Mouse (Mus musculus): Measurements from ENCODE around the gene Olfr157. TPM values are rescaled to one million over a fixed set of nuclear protein-coding genes. Genes with fewer than 3 reads are reported as not detected.

Gene Olfr157
- not detected in 2 replicates for polyA plus RNA-seq (2015; fragmentation: Nextera tagmentation; extraction: Ambion mirVana)

- Histone ChIP-seq H3K9me3 (ENCODE audit: control insufficient read depth, low read length) (no peaks in the 10 kb centered on the region), H3K36me3 (ENCODE audit: control insufficient read depth, insufficient read depth) (no peaks in the 10 kb centered on the region), H3K4me2 (ENCODE audit: low read length) (no peak within 1 kb of the TSS), H3K4me3 (replicated peaks; ENCODE audit: low read length) (no peak within 1 kb of the TSS), H3K27ac (ENCODE audit: low read length) (no peak within 1 kb of the TSS), H3K9ac (replicated peaks; ENCODE audit: low read depth, low read length) (no peak within 1 kb of the TSS), H3K27me3 (replicated peaks; ENCODE audit: control insufficient read depth, insufficient read depth, low read length) (no peaks in the 10 kb centered on the region), H3K4me1 (replicated peaks; ENCODE audit: control insufficient read depth, insufficient read depth, low read length) (no peaks in the 10 kb centered on the region)
- WGBS = 73% methylated on average over 1 of the region's 1 CpGs
- ATAC-seq = no peak
These were observed at the start of gene Olfr157 for GRCm38 (mm10) chr4:43840101-43840500. Gene Olfr157 (minus strand): TSS chr4:43840201.

GRCm38 (mm10) chr4:43884196-43884595, 44.2 kb upstream of the Olfr157 start:
- Histone ChIP-seq H3K9me3 (ENCODE audit: control insufficient read depth, low read length) (no peaks in the 10 kb centered on the region), H3K9ac (replicated peaks; ENCODE audit: low read depth, low read length) (no peak overlapping the region), H3K27me3 (replicated peaks; ENCODE audit: control insufficient read depth, insufficient read depth, low read length) (no peaks in the 10 kb centered on the region), H3K36me3 (ENCODE audit: control insufficient read depth, insufficient read depth) (no peaks in the 10 kb centered on the region), H3K27ac (ENCODE audit: low read length) (no peak overlapping the region), H3K4me1 (replicated peaks; ENCODE audit: control insufficient read depth, insufficient read depth, low read length) (peaks cover 15% of the 10 kb centered on the region), H3K4me3 (replicated peaks; ENCODE audit: low read length) (no peak overlapping the region), H3K4me2 (ENCODE audit: low read length) (no peak overlapping the region)
- no peak for ATAC-seq
- 23% methylated on average over 4 of the region's 4 CpGs for WGBS

- H3K36me3 ChIP-seq (ENCODE audit: control insufficient read depth, insufficient read depth) = no peaks in the 10 kb centered on the region
- H3K27me3 ChIP-seq (replicated peaks; ENCODE audit: control insufficient read depth, insufficient read depth, low read length) = no peaks in the 10 kb centered on the region
- no peak overlapping the region for H3K4me2 ChIP-seq (ENCODE audit: low read length)
- H3K9me3 ChIP-seq (ENCODE audit: control insufficient read depth, low read length) = no peaks in the 10 kb centered on the region
- H3K27ac ChIP-seq (ENCODE audit: low read length) = no peak overlapping the region
- no peak overlapping the region for H3K4me3 ChIP-seq (replicated peaks; ENCODE audit: low read length)
- no peak for ATAC-seq
- 81% methylated on average over 6 of the region's 6 CpGs for WGBS
- H3K9ac ChIP-seq (replicated peaks; ENCODE audit: low read depth, low read length) = no peak overlapping the region
- H3K4me1 ChIP-seq (replicated peaks; ENCODE audit: control insufficient read depth, insufficient read depth, low read length) = peaks cover 11% of the 10 kb centered on the region
These were observed 39.6 kb upstream of the Olfr157 start for GRCm38 (mm10) chr4:43879566-43879965.

- WGBS = 43% methylated on average over 5 of the region's 5 CpGs
- Histone ChIP-seq H3K36me3 (ENCODE audit: control insufficient read depth, insufficient read depth) (no peaks in the 10 kb centered on the region), H3K9me3 (ENCODE audit: control insufficient read depth, low read length) (no peaks in the 10 kb centered on the region), H3K4me2 (ENCODE audit: low read length) (no peak overlapping the region), H3K27ac (ENCODE audit: low read length) (no peak overlapping the region), H3K4me3 (replicated peaks; ENCODE audit: low read length) (no peak overlapping the region), H3K4me1 (replicated peaks; ENCODE audit: control insufficient read depth, insufficient read depth, low read length) (peaks cover 3% of the 10 kb centered on the region; the same call in 1 of the 2 replicates), H3K27me3 (replicated peaks; ENCODE audit: control insufficient read depth, insufficient read depth, low read length) (no peaks in the 10 kb centered on the region), H3K9ac (replicated peaks; ENCODE audit: low read depth, low read length) (no peak overlapping the region)
- no peak for ATAC-seq
These were observed 38.2 kb upstream of the Olfr157 start for GRCm38 (mm10) chr4:43878121-43878776.

GRCm38 (mm10) chr4:43877230-43877629, 37.2 kb upstream of the Olfr157 start:
- Histone ChIP-seq H3K4me2 (ENCODE audit: low read length) (no peak overlapping the region), H3K4me3 (replicated peaks; ENCODE audit: low read length) (no peak overlapping the region), H3K27me3 (replicated peaks; ENCODE audit: control insufficient read depth, insufficient read depth, low read length) (no peaks in the 10 kb centered on the region), H3K4me1 (replicated peaks; ENCODE audit: control insufficient read depth, insufficient read depth, low read length) (peaks cover 3% of the 10 kb centered on the region; the same call in 1 of the 2 replicates), H3K9me3 (ENCODE audit: control insufficient read depth, low read length) (no peaks in the 10 kb centered on the region), H3K27ac (ENCODE audit: low read length) (no peak overlapping the region), H3K36me3 (ENCODE audit: control insufficient read depth, insufficient read depth) (no peaks in the 10 kb centered on the region), H3K9ac (replicated peaks; ENCODE audit: low read depth, low read length) (no peak overlapping the region)
- no peak for ATAC-seq
- WGBS = 97% methylated on average over 1 of the region's 1 CpGs

- peak overlapping the region; percentile 93 for H3K4me3 ChIP-seq (replicated peaks; ENCODE audit: low read length)
- H3K9me3 ChIP-seq (ENCODE audit: control insufficient read depth, low read length) = no peaks in the 10 kb centered on the region
- H3K4me2 ChIP-seq (ENCODE audit: low read length) = peak overlapping the region; percentile 81
- H3K27ac ChIP-seq (ENCODE audit: low read length) = no peak overlapping the region
- peaks cover 3% of the 10 kb centered on the region; the same call in 1 of the 2 replicates for H3K4me1 ChIP-seq (replicated peaks; ENCODE audit: control insufficient read depth, insufficient read depth, low read length)
- H3K27me3 ChIP-seq (replicated peaks; ENCODE audit: control insufficient read depth, insufficient read depth, low read length) = no peaks in the 10 kb centered on the region
- H3K36me3 ChIP-seq (ENCODE audit: control insufficient read depth, insufficient read depth) = no peaks in the 10 kb centered on the region
- 0% methylated on average over 20 of the region's 20 CpGs for WGBS
- peak overlapping the region; percentile 84 for H3K9ac ChIP-seq (replicated peaks; ENCODE audit: low read depth, low read length)
- ATAC-seq = peak; percentile 45; the same call in 1 of the 2 replicates
These were observed 36.0 kb upstream of the Olfr157 start for GRCm38 (mm10) chr4:43875919-43876411.

GRCm38 (mm10) chr4:43875160-43875918, 35.3 kb upstream of the Olfr157 start, which contains the start of gene Reck:
Gene Reck (plus strand): TSS chr4:43875530.
- H3K9me3 ChIP-seq (ENCODE audit: control insufficient read depth, low read length) = no peaks in the 10 kb centered on the region
- WGBS = under 1% methylated on average over 61 of the region's 73 CpGs

GRCm38 (mm10) chr4:43874501-43874900, 34.5 kb upstream of the Olfr157 start:
- Histone ChIP-seq H3K36me3 (ENCODE audit: control insufficient read depth, insufficient read depth) (no peaks in the 10 kb centered on the region), H3K4me2 (ENCODE audit: low read length) (peak overlapping the region; percentile 81), H3K4me1 (replicated peaks; ENCODE audit: control insufficient read depth, insufficient read depth, low read length) (peaks cover 3% of the 10 kb centered on the region; the same call in 1 of the 2 replicates), H3K9me3 (ENCODE audit: control insufficient read depth, low read length) (no peaks in the 10 kb centered on the region), H3K27ac (ENCODE audit: low read length) (no peak overlapping the region), H3K9ac (replicated peaks; ENCODE audit: low read depth, low read length) (no peak overlapping the region), H3K4me3 (replicated peaks; ENCODE audit: low read length) (no peak overlapping the region; the same call in 1 of the 2 replicates), H3K27me3 (replicated peaks; ENCODE audit: control insufficient read depth, insufficient read depth, low read length) (no peaks in the 10 kb centered on the region)
- ATAC-seq = no peak
- WGBS = 28% methylated on average over 7 of the region's 7 CpGs

More at GRCm38 (mm10) chr4:43875160-43875918, 35.3 kb upstream of the Olfr157 start, which contains the start of gene Reck:
- ATAC-seq = peak; percentile 94
- H3K27ac ChIP-seq (ENCODE audit: low read length) = no peak within 1 kb of the TSS
- peak within 1 kb of the TSS; percentile 93 for H3K4me3 ChIP-seq (replicated peaks; ENCODE audit: low read length)
- no peaks in the 10 kb centered on the region for H3K36me3 ChIP-seq (ENCODE audit: control insufficient read depth, insufficient read depth)
- peaks cover 3% of the 10 kb centered on the region; the same call in 1 of the 2 replicates for H3K4me1 ChIP-seq (replicated peaks; ENCODE audit: control insufficient read depth, insufficient read depth, low read length)
- no peaks in the 10 kb centered on the region for H3K27me3 ChIP-seq (replicated peaks; ENCODE audit: control insufficient read depth, insufficient read depth, low read length)
- H3K9ac ChIP-seq (replicated peaks; ENCODE audit: low read depth, low read length) = peak within 1 kb of the TSS; percentile 84
- peak within 1 kb of the TSS; percentile 81 for H3K4me2 ChIP-seq (ENCODE audit: low read length)

- Histone ChIP-seq H3K4me1 (replicated peaks; ENCODE audit: control insufficient read depth, insufficient read depth, low read length) (no peaks in the 10 kb centered on the region; the same call in 1 of the 2 replicates), H3K9ac (replicated peaks; ENCODE audit: low read depth, low read length) (no peak overlapping the region), H3K4me2 (ENCODE audit: low read length) (no peak overlapping the region), H3K27ac (ENCODE audit: low read length) (no peak overlapping the region), H3K36me3 (ENCODE audit: control insufficient read depth, insufficient read depth) (no peaks in the 10 kb centered on the region), H3K9me3 (ENCODE audit: control insufficient read depth, low read length) (peaks cover 3% of the 10 kb centered on the region; the same call in 1 of the 2 replicates), H3K27me3 (replicated peaks; ENCODE audit: control insufficient read depth, insufficient read depth, low read length) (no peaks in the 10 kb centered on the region), H3K4me3 (replicated peaks; ENCODE audit: low read length) (no peak overlapping the region)
- 91% methylated on average over 10 of the region's 10 CpGs for WGBS
- no peak for ATAC-seq
These were observed 29.8 kb upstream of the Olfr157 start for GRCm38 (mm10) chr4:43869821-43870220.
